Mouse (Mus musculus) cerebellum, adult (tissue): ENCODE measurements at regions not wholly inside any gene's neighbourhood (a gene's known extent, or its start where the extent isn't known, plus 50 kb on each side); places are given as distances from the start of the nearest gene placed in this dataset.
A peak's percentile ranks its signal among the peaks of the same experiment; 100 is the strongest.

Experiments used
- ATAC-seq: cut with Nextera tagmentation; 2 replicates; pipeline ENCODE4 v1.9.2; 2017; ENCODE audit warnings: mild to moderate bottlenecking, moderate library complexity, mixed read lengths; ENCODE audit not compliant: insufficient number of reproducible peaks, low FRiP score, low TSS enrichment

GRCm38 (mm10) chr19:20035223-20035622 is 355.5 kb downstream of the Anxa1 start:
- ATAC-seq = no peak

- ATAC-seq = no peak
Measured at GRCm38 (mm10) chr19:20027667-20028282, 363.0 kb downstream of the Anxa1 start.

GRCm38 (mm10) chr19:20014114-20014513 is 376.6 kb downstream of the Anxa1 start:
- no peak for ATAC-seq

GRCm38 (mm10) chr19:20009801-20010441 is 380.8 kb downstream of the Anxa1 start:
- ATAC-seq = peak; percentile 87

GRCm38 (mm10) chr19:20005932-20006625 is 384.7 kb downstream of the Anxa1 start:
- ATAC-seq = no peak

GRCm38 (mm10) chr19:19987255-19987654 is 403.5 kb downstream of the Anxa1 start:
- ATAC-seq = no peak

- ATAC-seq = no peak
Measured at GRCm38 (mm10) chr19:19978816-19979215, 411.9 kb downstream of the Anxa1 start.

GRCm38 (mm10) chr19:19977609-19978259 is 413.0 kb downstream of the Anxa1 start:
- no peak for ATAC-seq

GRCm38 (mm10) chr19:19976776-19977175 is 414.0 kb downstream of the Anxa1 start:
- no peak for ATAC-seq

- no peak for ATAC-seq
Measured at GRCm38 (mm10) chr19:19969780-19970512, 420.8 kb downstream of the Anxa1 start.

- no peak for ATAC-seq
Measured at GRCm38 (mm10) chr19:19969335-19969734, 421.4 kb downstream of the Anxa1 start.

GRCm38 (mm10) chr19:19945247-19945646 is 445.5 kb downstream of the Anxa1 start:
- ATAC-seq = no peak

GRCm38 (mm10) chr19:19942697-19943096 is 448.0 kb downstream of the Anxa1 start:
- ATAC-seq = no peak

- ATAC-seq = no peak
Measured at GRCm38 (mm10) chr19:19921109-19921508, 469.6 kb downstream of the Anxa1 start.

GRCm38 (mm10) chr19:19885933-19886710 is 504.6 kb downstream of the Anxa1 start:
- no peak for ATAC-seq

GRCm38 (mm10) chr19:19880895-19881294 is 509.8 kb downstream of the Anxa1 start:
- ATAC-seq = no peak

- no peak for ATAC-seq
Measured at GRCm38 (mm10) chr19:19848152-19848551, 542.6 kb downstream of the Anxa1 start.

GRCm38 (mm10) chr19:19807992-19808391 is 582.8 kb downstream of the Anxa1 start:
- ATAC-seq = no peak

- ATAC-seq = no peak
Measured at GRCm38 (mm10) chr19:19793835-19794234, 596.9 kb downstream of the Anxa1 start.

GRCm38 (mm10) chr19:19783507-19783906 is 607.2 kb downstream of the Anxa1 start:
- no peak for ATAC-seq
